Mouse (Mus musculus) brain, embryonic 14.5 days (tissue): ENCODE results near the gene Cpne8.

Experiments
- CTCF ChIP-seq: fragments of 200-500 bp; IDR thresholded peaks from 2 replicates; pipeline ENCODE4 v1.5.1; 2012; ENCODE audit warnings: inconsistent platforms, mild to moderate bottlenecking, moderate library complexity, borderline replicate concordance; ENCODE audit not compliant: insufficient read depth, insufficient read length; ENCODE audit errors: extremely low read depth
- POLR2A ChIP-seq: fragments of 200-500 bp; IDR thresholded peaks from 2 replicates; pipeline ENCODE4 v1.6.1; 2012; ENCODE audit warnings: mild to moderate bottlenecking, inconsistent platforms, borderline replicate concordance; ENCODE audit not compliant: poor library complexity, insufficient read depth, insufficient read length, severe bottlenecking; ENCODE audit errors: extremely low read depth

DNA sequence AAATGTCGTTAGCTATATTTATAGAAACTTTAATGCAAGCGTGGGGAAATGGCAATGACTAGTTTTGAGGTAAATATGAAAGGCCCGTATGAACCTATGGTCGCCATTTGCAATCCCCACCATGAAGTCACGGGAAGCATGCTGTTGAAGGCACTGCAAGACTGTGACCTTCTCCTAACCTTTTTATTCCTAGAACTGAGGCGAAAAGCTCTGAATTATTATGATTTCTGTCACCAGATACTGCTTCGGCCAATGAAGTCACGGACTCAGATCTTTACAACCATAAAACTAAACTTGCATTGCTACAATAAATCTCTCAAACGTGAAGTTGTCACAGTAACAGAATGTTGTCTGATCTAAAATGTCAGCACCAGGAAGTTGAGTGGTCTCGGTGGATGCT is 33.4 kb downstream of the Cpne8 start:
- TF ChIP-seq CTCF (no peak), POLR2A (no peak)
